Mouse (Mus musculus) kidney, adult 2 months (tissue): ENCODE data around the gene Llph. TPM values are rescaled to one million over a fixed set of nuclear protein-coding genes. Genes with fewer than 3 reads are reported as not detected.

Source experiments
- DNase-seq: peaks from one replicate; pipeline ENCODE4 v3.0.0; 2021
- H3K27ac ChIP-seq: fragments of 200-500 bp; 2 replicates; pipeline ENCODE4 v1.5.1; 2012; ENCODE audit warnings: low read depth, low read length, control low read depth, inconsistent platforms; ENCODE audit not compliant: insufficient read depth
- H3K27me3 ChIP-seq: fragments of 200-500 bp; replicated peaks from 2 replicates; pipeline ENCODE4 v1.6.1; 2012; ENCODE audit warnings: mild to moderate bottlenecking, moderate library complexity, low read length, inconsistent platforms; ENCODE audit not compliant: control insufficient read depth, insufficient read depth
- H3K36me3 ChIP-seq: fragments of 200-500 bp; 2 replicates; pipeline ENCODE4 v1.6.1; 2012; ENCODE audit warnings: mild to moderate bottlenecking, moderate library complexity, low read length, inconsistent platforms; ENCODE audit not compliant: control insufficient read depth, insufficient read depth
- H3K4me1 ChIP-seq: fragments of 200-500 bp; 2 replicates; pipeline ENCODE4 v1.6.1; 2011; ENCODE audit warnings: low read length; ENCODE audit not compliant: control insufficient read depth, insufficient read depth
- H3K4me3 ChIP-seq: fragments of 200-500 bp; 2 replicates; pipeline ENCODE4 v1.5.1; 2011; ENCODE audit warnings: mild to moderate bottlenecking, low read depth, low read length, control low read depth; ENCODE audit not compliant: insufficient read depth
- CTCF ChIP-seq: fragments of 200-500 bp; conservative IDR thresholded peaks from 2 replicates; pipeline ENCODE4 v1.5.1; 2011; ENCODE audit warnings: low read depth, mild to moderate bottlenecking, control low read depth, low read length, moderate library complexity, mixed read lengths; ENCODE audit not compliant: insufficient read depth, insufficient read length
- POLR2A ChIP-seq: fragments of 200-500 bp; IDR thresholded peaks from one replicate; pipeline ENCODE4 v1.6.1; 2011; ENCODE audit warnings: low read depth, low read length, control low read depth
- WGBS: fragments of 180-500 bp; shearing (Covaris S2); methylation state at CpG from one replicate; pipeline ENCODE4 v1.1.7; 2018; 5-methylcytosine and 5-hydroxymethylcytosine counted together
- polyA plus RNA-seq: library from polyadenylated mRNA; depleted of rRNA; stranded (reverse); fragments of >200 nt; gene quantifications from 2 replicates; pipeline ENCODE4 v1.2.3, GENCODE M21; 2012

Llph gene
- polyA plus RNA-seq, 1 experiment: 9.5 TPM

DNA sequence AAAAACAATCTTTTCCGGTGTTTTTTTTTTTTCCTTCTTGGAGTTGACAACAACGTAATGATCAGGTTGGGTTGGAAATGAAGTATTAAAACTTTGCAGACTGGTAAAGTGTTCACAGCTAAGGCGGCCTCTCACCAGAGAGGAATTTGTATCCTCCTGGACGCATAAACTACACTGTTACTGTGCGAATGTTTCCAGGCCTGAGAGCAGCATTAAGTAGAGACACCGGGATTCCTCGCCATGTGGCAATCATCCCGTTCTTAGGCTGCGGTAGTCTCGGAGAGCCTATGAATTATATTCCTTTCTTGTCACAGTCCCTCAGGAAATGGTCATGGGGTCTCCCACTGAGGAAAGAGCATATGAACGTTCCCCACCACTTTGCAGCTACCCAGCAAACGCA is 40.9 kb downstream of the Llph start:
- H3K27ac ChIP-seq: no peak overlapping the region
- TF ChIP-seq CTCF (no peak), POLR2A (no peak)
- no peaks in the 10 kb centered on the region for H3K36me3 ChIP-seq
- WGBS: 70% methylated on average over 12 of the region's 12 CpGs
- DNase-seq: no peak
- H3K27me3 ChIP-seq: no peaks in the 10 kb centered on the region
- H3K4me3 ChIP-seq: no peak overlapping the region
- H3K4me1 ChIP-seq: no peaks in the 10 kb centered on the region

DNA sequence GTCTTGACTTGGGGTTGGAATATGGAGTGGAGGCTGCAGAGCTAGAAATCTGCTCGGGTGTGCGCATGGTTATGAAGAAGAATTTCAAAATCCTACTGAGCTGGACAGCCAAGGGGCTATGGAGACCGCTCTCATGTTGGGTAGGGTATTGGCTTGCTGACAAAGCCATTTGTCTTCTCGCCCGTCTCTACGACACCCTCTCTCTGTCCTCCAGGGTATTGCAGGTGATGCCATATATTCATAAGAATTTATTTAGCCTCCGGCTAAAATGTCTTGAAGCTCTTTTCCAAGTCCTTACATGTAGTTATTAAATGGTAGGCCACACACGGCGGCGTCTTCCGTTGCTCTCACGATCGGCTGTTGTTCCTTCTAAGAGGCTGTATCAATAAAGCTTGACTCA is 43.1 kb downstream of the Llph start:
- Histone ChIP-seq H3K27me3 (no peaks in the 10 kb centered on the region), H3K27ac (no peak overlapping the region), H3K36me3 (no peaks in the 10 kb centered on the region), H3K4me1 (no peaks in the 10 kb centered on the region), H3K4me3 (no peak overlapping the region)
- WGBS: 96% methylated on average over 13 of the region's 13 CpGs
- no peak for DNase-seq
- TF ChIP-seq POLR2A (no peak), CTCF (no peak)

DNA sequence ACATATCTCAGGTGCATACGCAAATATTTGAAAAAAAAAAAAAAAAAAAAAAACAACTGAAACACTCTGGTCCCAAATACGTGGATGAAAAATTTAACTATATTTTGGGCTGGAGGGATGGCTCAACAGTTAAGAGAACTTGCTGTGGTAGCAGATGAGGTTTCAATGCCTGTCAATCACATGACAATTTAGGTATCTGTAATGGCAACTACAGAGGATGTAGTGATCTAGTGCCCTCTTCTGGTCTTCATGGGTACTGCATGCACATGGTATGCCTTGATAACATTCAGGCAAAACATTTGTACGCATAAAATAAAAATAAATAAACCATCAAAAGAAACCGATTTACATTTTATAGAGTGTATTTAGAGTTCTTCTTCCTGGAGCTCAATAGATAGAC is 43.9 kb downstream of the Llph start:
- Histone ChIP-seq H3K27me3 (no peaks in the 10 kb centered on the region), H3K4me3 (no peak overlapping the region), H3K36me3 (no peaks in the 10 kb centered on the region), H3K4me1 (no peaks in the 10 kb centered on the region), H3K27ac (no peak overlapping the region)
- WGBS: 70% methylated on average over 4 of the region's 4 CpGs
- TF ChIP-seq POLR2A (no peak), CTCF (0 out of 2 replicates have a peak, but pooled peaks have one; percentile 8)
- peak; percentile 49 for DNase-seq

GRCm38 (mm10) chr10:120271318-120271717 is 44.4 kb downstream of the Llph start:
- no peaks in the 10 kb centered on the region for H3K36me3 ChIP-seq
- no peaks in the 10 kb centered on the region for H3K4me1 ChIP-seq
- no peak overlapping the region for H3K27ac ChIP-seq
- H3K27me3 ChIP-seq: no peaks in the 10 kb centered on the region
- WGBS: 66% methylated on average over 6 of the region's 6 CpGs
- DNase-seq: no peak
- TF ChIP-seq POLR2A: no peak
- no peak for TF ChIP-seq CTCF
- no peak overlapping the region for H3K4me3 ChIP-seq

GRCm38 (mm10) chr10:120271879-120272269 is 45.0 kb downstream of the Llph start:
- no peak for DNase-seq
- WGBS: 21% methylated on average over 11 of the region's 11 CpGs
- Histone ChIP-seq H3K4me1 (no peaks in the 10 kb centered on the region), H3K36me3 (no peaks in the 10 kb centered on the region), H3K27me3 (no peaks in the 10 kb centered on the region), H3K27ac (no peak overlapping the region), H3K4me3 (no peak overlapping the region)
- no peak for TF ChIP-seq POLR2A
- TF ChIP-seq CTCF: no peak

- WGBS: 19% methylated on average over 19 of the region's 19 CpGs
- H3K27me3 ChIP-seq: no peaks in the 10 kb centered on the region
- H3K27ac ChIP-seq: no peak overlapping the region
- no peak for DNase-seq
- TF ChIP-seq CTCF: no peak
- TF ChIP-seq POLR2A: no peak
- no peak overlapping the region for H3K4me3 ChIP-seq
- no peaks in the 10 kb centered on the region for H3K4me1 ChIP-seq
- H3K36me3 ChIP-seq: no peaks in the 10 kb centered on the region
Observed at GRCm38 (mm10) chr10:120272270-120272883, 45.5 kb downstream of the Llph start.

DNA sequence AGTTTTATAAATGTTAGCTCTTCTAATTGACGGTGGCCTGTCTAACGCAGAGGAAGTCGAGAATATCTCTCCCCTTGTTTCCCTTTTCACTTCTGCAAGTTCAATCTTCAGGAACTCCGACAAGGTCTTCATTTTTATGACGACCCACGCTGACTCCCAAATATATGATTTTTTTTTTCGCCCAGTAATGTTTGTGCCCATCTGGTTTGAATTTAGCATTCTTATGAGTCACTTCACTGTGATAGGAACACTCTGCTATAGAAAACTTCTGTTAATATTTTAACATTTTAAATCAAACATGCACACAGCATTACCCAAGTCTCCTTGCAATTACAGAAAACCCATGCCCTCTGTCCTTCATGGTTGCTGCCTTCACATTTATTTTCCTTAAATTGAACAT is 46.5 kb downstream of the Llph start:
- Histone ChIP-seq H3K27ac (no peak overlapping the region), H3K4me1 (no peaks in the 10 kb centered on the region), H3K4me3 (no peak overlapping the region), H3K36me3 (no peaks in the 10 kb centered on the region), H3K27me3 (no peaks in the 10 kb centered on the region)
- TF ChIP-seq POLR2A (no peak), CTCF (no peak)
- 80% methylated on average over 7 of the region's 7 CpGs for WGBS
- no peak for DNase-seq
